Mouse (Mus musculus) intestine, embryonic 14.5 days (tissue): ENCODE measurements at regions not wholly inside any gene's neighbourhood (a gene's known extent, or its start where the extent isn't known, plus 50 kb on each side); places are given as distances from the start of the nearest gene placed in this dataset.
A peak's percentile ranks its signal among the peaks of the same experiment; 100 is the strongest.

Experiments used
- ATAC-seq: fragments of 200-750 bp; cut with Nextera tagmentation; replicated peaks from 2 replicates; pipeline ENCODE4 v1.8.0; 2017; ENCODE audit warnings: low read depth, moderate number of reproducible peaks, moderate TSS enrichment, moderate library complexity; ENCODE audit not compliant: low FRiP score, low TSS enrichment
- DNase-seq: peaks from one replicate; pipeline ENCODE4 v3.0.0-alpha.2; 2018; ENCODE audit warnings: low spot score
- H3K27ac ChIP-seq: fragments of 300-500 bp; sonication (generic); 2 replicates; pipeline ENCODE4 v1.5.1; 2014; ENCODE audit warnings: low read depth, mild to moderate bottlenecking, control low read depth
- H3K27me3 ChIP-seq: fragments of 300-500 bp; sonication (generic); replicated peaks from 2 replicates; pipeline ENCODE4 v1.6.1; 2014; ENCODE audit warnings: low read length, control low read depth; ENCODE audit not compliant: control insufficient read depth, insufficient read depth
- H3K36me3 ChIP-seq: fragments of 300-500 bp; sonication (generic); 2 replicates; pipeline ENCODE4 v1.6.1; 2014; ENCODE audit warnings: low read length, control low read depth; ENCODE audit not compliant: control insufficient read depth, insufficient read depth
- H3K4me1 ChIP-seq: fragments of 300-500 bp; sonication (generic); replicated peaks from 2 replicates; pipeline ENCODE4 v1.6.1; 2014; ENCODE audit warnings: low read length, control low read depth, mixed read lengths; ENCODE audit not compliant: control insufficient read depth, insufficient read depth
- H3K4me2 ChIP-seq: fragments of 300-500 bp; sonication (generic); 2 replicates; pipeline ENCODE4 v1.6.1; 2014; ENCODE audit warnings: low read length
- H3K4me3 ChIP-seq: fragments of 300-500 bp; sonication (generic); 2 replicates; pipeline ENCODE4 v1.5.1; 2014; ENCODE audit warnings: low read depth, low read length, control low read depth, mixed read lengths
- H3K9ac ChIP-seq: fragments of 300-500 bp; sonication (generic); 2 replicates; pipeline ENCODE4 v1.6.1; 2014; ENCODE audit warnings: mild to moderate bottlenecking, low read length
- H3K9me3 ChIP-seq: fragments of 300-500 bp; sonication (generic); 2 replicates; pipeline ENCODE4 v1.6.1; 2016; ENCODE audit warnings: low read length, control low read depth; ENCODE audit not compliant: control insufficient read depth
- WGBS: fragments of 180-500 bp; shearing (Covaris S2); extraction: QIAGEN DNeasy Blood & Tissue Kit; methylation state at CpG from one replicate; pipeline ENCODE4 v1.1.7; 2014; 5-methylcytosine and 5-hydroxymethylcytosine counted together

GRCm38 (mm10) chr11:20455085-20455864, 87.8 kb upstream of the Sertad2 start:
- Histone ChIP-seq H3K36me3 (no peaks in the 10 kb centered on the region), H3K4me1 (peaks cover 7% of the 10 kb centered on the region; the same call in 1 of the 2 replicates), H3K4me2 (peak overlapping the region; percentile 99), H3K9me3 (no peaks in the 10 kb centered on the region), H3K4me3 (peak overlapping the region; percentile 57), H3K9ac (peak overlapping the region; percentile 48), H3K27me3 (no peaks in the 10 kb centered on the region; the same call in 1 of the 2 replicates), H3K27ac (no peak overlapping the region)
- WGBS, result under 1% methylated on average over 35 of the region's 35 CpGs
- DNase-seq, result peak; percentile 99
- ATAC-seq, result peak; percentile 76; the same call in 1 of the 2 replicates

DNA sequence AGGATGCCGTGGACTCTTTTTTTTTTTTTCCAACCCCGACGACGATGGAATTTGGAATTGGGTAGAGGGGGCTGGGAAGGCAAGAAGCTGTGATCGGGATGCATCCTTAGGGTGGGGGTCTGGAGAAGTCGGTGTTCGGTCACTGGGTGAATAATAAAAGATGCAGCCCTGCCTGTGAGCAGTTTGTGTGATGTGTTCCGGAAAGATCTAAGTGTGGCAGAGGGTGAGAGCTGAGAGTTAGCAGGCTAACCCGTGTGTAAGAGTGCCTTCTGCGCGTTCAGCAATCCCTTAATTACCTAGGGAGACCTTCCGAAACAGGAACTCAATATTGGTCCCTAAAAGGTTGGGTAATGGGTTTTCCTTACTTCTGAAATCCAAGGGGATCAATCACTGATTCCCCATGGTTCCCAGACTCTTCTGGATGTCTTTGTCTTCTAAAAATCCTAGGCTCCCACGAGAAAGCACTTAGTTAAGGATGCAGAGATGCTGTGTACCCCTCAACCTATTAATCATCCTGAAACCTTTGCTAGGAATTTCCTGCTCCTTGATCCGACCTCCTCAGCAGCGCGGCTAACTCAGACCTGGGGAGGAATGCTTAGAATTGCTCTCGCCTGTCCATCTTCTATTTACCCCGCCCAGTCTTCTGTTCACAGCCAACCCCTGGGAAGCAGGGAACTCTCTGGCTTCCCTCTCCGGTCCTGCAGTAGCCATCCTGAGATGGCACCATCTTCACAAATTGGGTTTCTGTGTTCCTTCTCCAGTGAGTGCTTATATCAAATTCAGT, 87.0 kb upstream of the Sertad2 start:
- peak overlapping the region; percentile 48 for H3K9ac ChIP-seq
- peak overlapping the region; percentile 99 for H3K4me2 ChIP-seq
- H3K9me3 ChIP-seq, result no peaks in the 10 kb centered on the region
- H3K27me3 ChIP-seq, result no peaks in the 10 kb centered on the region; the same call in 1 of the 2 replicates
- 0 out of 2 replicates have a peak, but pooled peaks have one; percentile 26 for ATAC-seq
- H3K27ac ChIP-seq, result no peak overlapping the region
- H3K4me3 ChIP-seq, result peak overlapping the region; percentile 57
- DNase-seq, result peak; percentile 61
- H3K4me1 ChIP-seq, result peaks cover 7% of the 10 kb centered on the region; the same call in 1 of the 2 replicates
- WGBS, result 3% methylated on average over 19 of the region's 19 CpGs
- H3K36me3 ChIP-seq, result no peaks in the 10 kb centered on the region

DNA sequence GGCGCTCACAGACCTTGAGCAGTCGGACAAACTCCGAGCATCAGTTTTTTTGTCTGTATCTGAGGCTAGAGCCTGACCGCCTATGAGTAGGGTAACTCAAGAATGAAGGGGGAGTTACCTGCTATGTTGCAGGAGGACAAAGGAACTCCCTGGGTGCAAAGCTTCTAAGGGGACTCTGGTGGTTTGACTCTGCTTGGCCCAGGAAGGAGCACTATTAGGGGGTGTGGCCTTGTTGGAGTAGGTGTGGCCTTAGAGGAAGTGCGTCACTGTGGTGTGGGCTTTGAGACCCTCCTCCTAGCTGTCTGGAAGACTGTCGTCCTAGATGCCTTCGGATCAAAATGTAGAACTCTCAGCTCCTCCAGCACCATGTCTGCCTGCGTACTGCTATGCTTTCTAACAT, 83.9 kb upstream of the Sertad2 start:
- H3K4me3 ChIP-seq, result no peak overlapping the region
- H3K27ac ChIP-seq, result no peak overlapping the region
- ATAC-seq (no peak), DNase-seq (no peak)
- no peaks in the 10 kb centered on the region for H3K9me3 ChIP-seq
- H3K4me2 ChIP-seq, result no peak overlapping the region
- H3K9ac ChIP-seq, result no peak overlapping the region
- peaks cover 7% of the 10 kb centered on the region; the same call in 1 of the 2 replicates for H3K4me1 ChIP-seq
- WGBS, result 92% methylated on average over 8 of the region's 8 CpGs
- H3K27me3 ChIP-seq, result no peaks in the 10 kb centered on the region; the same call in 1 of the 2 replicates
- H3K36me3 ChIP-seq, result no peaks in the 10 kb centered on the region

GRCm38 (mm10) chr11:20460501-20460921, 82.5 kb upstream of the Sertad2 start:
- 45% methylated on average over 7 of the region's 7 CpGs for WGBS
- H3K9me3 ChIP-seq, result no peaks in the 10 kb centered on the region
- H3K36me3 ChIP-seq, result no peaks in the 10 kb centered on the region
- DNase-seq, result no peak
- no peak overlapping the region for H3K9ac ChIP-seq
- no peak overlapping the region for H3K27ac ChIP-seq
- no peak for ATAC-seq
- no peak overlapping the region for H3K4me2 ChIP-seq
- H3K4me3 ChIP-seq, result no peak overlapping the region
- H3K4me1 ChIP-seq, result peaks cover 7% of the 10 kb centered on the region; the same call in 1 of the 2 replicates
- no peaks in the 10 kb centered on the region; the same call in 1 of the 2 replicates for H3K27me3 ChIP-seq

GRCm38 (mm10) chr11:20462076-20462475, 81.0 kb upstream of the Sertad2 start:
- ATAC-seq, result no peak

GRCm38 (mm10) chr11:20463173-20463681, 79.8 kb upstream of the Sertad2 start:
- peak; percentile 58 for ATAC-seq
- Histone ChIP-seq H3K4me3 (no peak overlapping the region), H3K9me3 (no peaks in the 10 kb centered on the region), H3K9ac (no peak overlapping the region), H3K27me3 (no peaks in the 10 kb centered on the region), H3K4me2 (no peak overlapping the region), H3K4me1 (no peaks in the 10 kb centered on the region), H3K36me3 (no peaks in the 10 kb centered on the region), H3K27ac (no peak overlapping the region)
- WGBS, result 20% methylated on average over 10 of the region's 10 CpGs
- peak; percentile 60 for DNase-seq

More at GRCm38 (mm10) chr11:20462076-20462475, 81.0 kb upstream of the Sertad2 start:
- H3K4me3 ChIP-seq, result no peak overlapping the region
- H3K4me2 ChIP-seq, result no peak overlapping the region
- H3K27ac ChIP-seq, result no peak overlapping the region
- H3K9ac ChIP-seq, result no peak overlapping the region
- H3K4me1 ChIP-seq, result no peaks in the 10 kb centered on the region
- no peak for DNase-seq
- H3K27me3 ChIP-seq, result no peaks in the 10 kb centered on the region
- H3K9me3 ChIP-seq, result no peaks in the 10 kb centered on the region
- 75% methylated on average over 3 of the region's 3 CpGs for WGBS
- no peaks in the 10 kb centered on the region for H3K36me3 ChIP-seq

DNA sequence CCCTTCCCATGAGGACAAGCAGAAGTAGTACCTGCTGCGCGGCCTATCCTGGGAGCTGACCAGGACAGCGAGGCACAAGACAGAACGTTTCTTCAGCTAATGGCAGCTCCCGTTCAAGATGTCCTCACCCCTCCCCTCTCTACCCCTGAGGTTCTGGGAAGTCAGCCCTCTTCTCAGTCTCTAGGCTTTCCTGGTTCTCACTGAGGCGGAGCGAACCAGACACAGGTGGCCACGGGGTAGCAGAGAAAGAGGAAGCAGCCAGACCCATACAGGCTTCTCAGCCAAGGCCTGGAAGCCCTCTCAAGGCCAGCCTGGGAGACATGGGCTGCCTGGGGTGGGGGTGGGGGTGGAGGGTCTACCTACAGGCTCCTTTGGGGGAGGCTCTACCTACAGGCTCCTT, 78.5 kb upstream of the Sertad2 start:
- no peak for ATAC-seq
- Histone ChIP-seq H3K9ac (no peak overlapping the region), H3K4me2 (no peak overlapping the region), H3K36me3 (no peaks in the 10 kb centered on the region), H3K27me3 (no peaks in the 10 kb centered on the region), H3K4me1 (no peaks in the 10 kb centered on the region; the same call in 1 of the 2 replicates), H3K9me3 (no peaks in the 10 kb centered on the region), H3K4me3 (no peak overlapping the region), H3K27ac (no peak overlapping the region)
- WGBS, result 78% methylated on average over 8 of the region's 8 CpGs
- DNase-seq, result no peak

DNA sequence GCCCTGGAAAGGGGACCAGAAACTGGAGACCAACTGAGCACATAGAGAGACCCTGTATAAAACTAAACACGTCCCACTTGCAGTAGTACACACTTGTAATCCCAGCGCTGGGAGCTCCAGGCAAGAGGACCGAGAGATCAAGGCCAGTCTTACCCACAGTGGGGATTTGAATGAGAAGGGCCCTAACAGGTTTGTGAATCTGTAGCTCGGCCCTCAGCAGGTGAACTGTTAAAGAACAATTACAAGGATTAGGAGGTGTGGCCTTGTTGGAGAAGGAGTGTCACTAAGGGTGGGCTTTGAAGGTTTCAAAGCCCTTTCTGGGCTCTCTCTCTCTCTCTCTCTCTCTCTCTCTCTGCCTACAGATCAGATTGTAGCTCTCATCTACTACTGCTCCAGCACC, 76.5 kb upstream of the Sertad2 start:
- H3K27me3 ChIP-seq, result no peaks in the 10 kb centered on the region
- no peak overlapping the region for H3K27ac ChIP-seq

More for the DNA sequence above, 76.5 kb upstream of the Sertad2 start:
- DNase-seq, result no peak
- no peaks in the 10 kb centered on the region for H3K9me3 ChIP-seq
- no peak for ATAC-seq
- WGBS, result 45% methylated on average over 4 of the region's 4 CpGs
- no peak overlapping the region for H3K9ac ChIP-seq
- no peaks in the 10 kb centered on the region; the same call in 1 of the 2 replicates for H3K4me1 ChIP-seq
- H3K36me3 ChIP-seq, result no peaks in the 10 kb centered on the region
- H3K4me3 ChIP-seq, result no peak overlapping the region
- no peak overlapping the region for H3K4me2 ChIP-seq
